Mouse (Mus musculus) frontal cortex, adult 2 months (tissue): ENCODE data around the gene Mif4gd. TPM values are rescaled to one million over a fixed set of nuclear protein-coding genes. Genes with fewer than 3 reads are reported as not detected.

Experiments used
- DNase-seq, 2 experiments: peaks; one replicate each; pipeline ENCODE4 v3.0.0; 2022; ENCODE audit warnings: low spot score in 1 of 2; ENCODE audit errors: extremely low spot score in 1 of 2
- polyA plus RNA-seq: library from polyadenylated mRNA; depleted of rRNA; stranded (reverse); fragments of >200 nt; gene quantifications from 2 replicates; pipeline ENCODE4 v1.2.3, GENCODE M21; 2012

Gene Mif4gd
- polyA plus RNA-seq, 1 experiment = 38.9 TPM

DNA sequence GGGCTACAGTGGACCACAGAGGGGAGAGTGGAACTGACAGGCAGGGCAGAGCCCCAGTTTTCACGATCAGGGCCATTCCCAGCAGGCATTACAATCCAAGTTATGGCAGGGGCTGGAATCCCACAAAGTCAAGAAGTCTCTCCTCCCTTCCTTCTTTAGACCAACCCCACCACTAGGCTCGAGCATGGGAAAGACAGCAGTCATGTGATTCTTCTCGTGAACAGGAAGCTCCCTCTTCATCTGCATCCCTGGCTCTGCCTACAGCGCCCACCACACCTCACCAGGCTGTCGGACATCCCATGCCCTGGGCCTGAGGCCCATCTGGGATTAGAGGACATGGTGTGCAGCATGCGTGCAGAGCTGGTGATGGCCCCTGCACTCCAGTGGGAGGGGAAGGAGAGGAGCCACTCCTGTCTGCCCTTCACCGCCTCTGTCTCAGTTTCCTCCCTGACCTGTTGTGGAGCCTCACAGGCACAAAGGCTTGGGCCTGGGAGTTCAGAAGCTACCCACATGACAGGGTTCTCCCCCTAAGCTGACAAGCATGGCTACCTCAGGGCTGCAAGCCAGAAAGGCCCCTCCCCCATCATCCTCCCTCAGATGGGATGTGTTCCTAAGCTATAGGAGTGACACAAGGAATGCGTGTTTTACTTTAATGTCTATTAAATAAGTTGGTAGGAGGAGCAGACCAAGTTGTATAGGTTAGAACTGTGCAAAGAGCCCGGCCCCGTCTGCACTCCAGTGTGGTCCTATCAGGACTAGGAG is 1.8 kb upstream of the Mif4gd start:
- DNase-seq = no peak

- DNase-seq = no peak
These were observed 573 bp upstream of the Mif4gd start for GRCm38 (mm10) chr11:115613138-115613945.

DNA sequence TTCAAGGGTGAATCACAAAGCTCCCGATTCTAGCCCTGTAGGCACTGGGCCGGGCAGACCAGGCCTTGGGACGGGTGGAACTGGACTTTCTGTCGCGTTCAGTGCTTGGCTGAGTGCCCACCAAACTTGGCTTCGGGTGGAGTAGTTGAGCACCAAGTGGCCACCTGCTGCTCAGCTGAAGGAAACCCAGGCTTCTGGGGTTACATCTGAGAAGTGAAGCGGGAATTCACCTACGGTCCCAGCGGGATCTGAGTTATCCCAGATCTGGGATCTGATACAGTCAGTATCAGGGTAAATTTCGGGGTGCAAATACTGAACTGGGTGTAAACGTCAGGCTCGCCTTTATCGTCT is 735 bp downstream of the Mif4gd start:
- peak in 1 of 2 experiments; percentile 57 for DNase-seq

- no peak for DNase-seq
These were observed 1.6 kb downstream of the Mif4gd start for GRCm38 (mm10) chr11:115611173-115611572.

- DNase-seq = no peak
These were observed 3.2 kb downstream of the Mif4gd start for GRCm38 (mm10) chr11:115609576-115609975.

GRCm38 (mm10) chr11:115608421-115609399 is 4.1 kb downstream of the Mif4gd start:
- no peak for DNase-seq

- no peak for DNase-seq
These were observed 6.0 kb downstream of the Mif4gd start for GRCm38 (mm10) chr11:115606733-115607132.

DNA sequence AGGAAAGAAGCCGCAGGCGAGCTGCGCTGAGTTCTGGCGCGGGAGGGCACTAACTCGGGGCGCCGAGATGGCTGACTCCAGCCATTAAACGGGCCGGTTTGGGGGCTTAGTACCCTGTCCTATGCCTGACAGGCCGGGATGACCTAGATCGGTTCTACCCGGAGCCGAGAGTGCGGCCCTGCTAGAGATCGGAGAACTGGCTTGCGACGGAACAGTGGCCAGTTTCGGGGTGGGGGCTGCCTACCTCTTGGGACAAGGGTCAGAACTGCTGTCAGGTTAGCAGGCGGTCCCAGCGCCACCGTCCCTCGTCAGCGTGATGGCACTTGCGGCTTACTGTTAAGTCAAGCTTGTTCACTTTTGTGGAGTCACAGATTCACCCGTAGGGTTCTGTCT is 8.5 kb downstream of the Mif4gd start:
- DNase-seq = no peak

GRCm38 (mm10) chr11:115603476-115604303 is 9.1 kb downstream of the Mif4gd start, which contains the start of the genes Mrps7 and Gga3:
Gene Mrps7, plus strand, starts transcription at chr11:115603925.
Gene Gga3, minus strand, starts transcription at chr11:115604051.
- peak; percentile 52 to 84 for DNase-seq

DNA sequence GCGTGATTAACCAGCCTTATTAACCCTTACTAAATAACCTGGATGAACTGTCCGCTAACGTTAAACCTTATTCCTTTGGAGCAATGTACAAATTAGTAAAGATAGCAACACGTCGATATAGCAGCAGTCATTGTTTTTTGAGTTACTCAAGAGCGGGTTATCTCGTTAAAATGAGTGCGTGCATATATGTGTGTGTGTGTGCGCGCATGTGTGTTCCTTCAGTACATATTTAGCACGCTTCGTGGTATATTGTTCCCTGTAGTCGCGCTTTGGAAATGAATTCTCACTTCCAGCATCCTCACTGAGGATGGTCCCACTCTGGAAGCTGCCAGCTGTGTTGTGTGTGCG is 9.7 kb downstream of the Mif4gd start:
- DNase-seq = peak in 1 of 2 experiments; percentile 29

DNA sequence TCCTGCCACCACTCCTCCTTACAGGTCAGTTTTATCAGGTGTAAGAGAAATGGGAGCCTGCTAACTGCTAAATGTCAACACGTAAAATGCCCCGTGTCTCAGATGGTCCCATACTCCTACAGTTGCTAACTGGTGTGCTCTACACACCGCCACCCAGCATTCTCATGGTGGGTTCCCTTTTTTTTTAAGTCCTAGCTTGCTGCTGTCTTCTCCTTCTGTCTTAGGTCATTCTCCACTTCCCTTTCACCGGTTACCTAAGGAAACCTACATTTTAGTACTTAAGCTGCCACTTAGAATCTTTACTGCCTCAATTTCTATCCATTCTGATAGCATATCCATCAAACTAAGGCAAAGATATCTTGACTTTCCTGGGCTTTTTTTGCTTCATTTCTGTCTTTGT is 11.6 kb downstream of the Mif4gd start:
- no peak for DNase-seq

DNA sequence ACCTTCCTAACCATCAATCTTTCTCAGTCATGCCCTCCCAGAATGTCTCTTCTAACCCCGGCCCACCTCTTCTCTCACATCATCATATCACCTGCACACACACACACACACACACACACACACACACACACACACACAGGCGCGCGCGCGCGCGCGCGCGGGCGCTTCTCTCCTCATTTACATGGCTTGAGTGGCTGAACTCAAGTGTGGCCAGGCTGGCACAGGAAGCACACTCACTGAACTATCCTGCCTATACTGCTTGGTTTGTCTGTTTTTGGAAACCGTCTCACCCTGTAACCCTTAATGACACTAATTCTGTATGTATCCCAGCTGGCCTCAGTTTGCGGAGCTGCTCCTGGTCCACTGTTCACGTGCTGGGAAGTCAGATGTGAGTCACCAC is 12.0 kb downstream of the Mif4gd start:
- DNase-seq = no peak

- DNase-seq = peak in 1 of 2 experiments; percentile 63
These were observed 13.0 kb downstream of the Mif4gd start for GRCm38 (mm10) chr11:115599722-115600121.

DNA sequence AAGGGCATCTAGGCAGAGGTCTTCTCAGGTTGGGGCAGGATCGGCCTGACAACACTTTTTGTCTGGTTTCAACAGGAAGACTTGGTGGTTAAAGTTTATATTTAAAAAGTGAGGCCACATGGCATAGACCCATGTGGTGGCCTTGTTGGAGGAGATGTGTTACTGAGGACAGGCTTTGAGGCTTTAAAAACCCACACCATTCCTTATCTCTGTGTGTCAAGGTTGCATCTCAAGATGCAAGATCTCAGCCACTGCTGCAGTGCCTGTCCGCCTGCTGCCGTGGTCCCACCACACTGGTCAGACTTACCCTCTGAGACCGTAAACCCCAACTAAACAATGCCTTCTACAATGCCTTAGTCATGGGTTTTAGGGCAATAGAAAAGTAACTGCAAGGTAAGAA is 14.5 kb downstream of the Mif4gd start:
- DNase-seq = no peak

DNA sequence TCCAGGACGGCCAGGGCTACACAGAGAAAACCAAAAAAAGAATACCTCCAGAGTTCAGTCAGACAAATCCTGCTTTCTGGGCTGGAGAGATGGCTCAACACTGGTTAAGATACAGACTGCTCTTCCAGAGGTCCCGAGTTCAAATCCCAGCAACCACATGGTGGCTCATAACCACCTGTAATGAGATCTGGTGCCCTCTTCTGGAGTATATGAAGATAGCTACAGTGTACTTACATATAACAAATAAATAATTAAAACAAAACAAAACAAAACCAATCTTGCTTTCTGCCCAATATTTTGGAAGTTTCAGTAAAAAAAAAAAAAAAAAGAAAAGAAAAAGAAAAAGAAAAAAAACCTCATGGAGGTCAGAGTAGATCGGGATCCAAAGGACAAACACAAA is 17.6 kb downstream of the Mif4gd start:
- no peak for DNase-seq

- DNase-seq = no peak
These were observed 22.2 kb downstream of the Mif4gd start for GRCm38 (mm10) chr11:115590526-115591075.

- DNase-seq = no peak
These were observed 24.8 kb downstream of the Mif4gd start for GRCm38 (mm10) chr11:115587984-115588383.

- no peak for DNase-seq
These were observed 26.4 kb downstream of the Mif4gd start for GRCm38 (mm10) chr11:115586403-115586802.

DNA sequence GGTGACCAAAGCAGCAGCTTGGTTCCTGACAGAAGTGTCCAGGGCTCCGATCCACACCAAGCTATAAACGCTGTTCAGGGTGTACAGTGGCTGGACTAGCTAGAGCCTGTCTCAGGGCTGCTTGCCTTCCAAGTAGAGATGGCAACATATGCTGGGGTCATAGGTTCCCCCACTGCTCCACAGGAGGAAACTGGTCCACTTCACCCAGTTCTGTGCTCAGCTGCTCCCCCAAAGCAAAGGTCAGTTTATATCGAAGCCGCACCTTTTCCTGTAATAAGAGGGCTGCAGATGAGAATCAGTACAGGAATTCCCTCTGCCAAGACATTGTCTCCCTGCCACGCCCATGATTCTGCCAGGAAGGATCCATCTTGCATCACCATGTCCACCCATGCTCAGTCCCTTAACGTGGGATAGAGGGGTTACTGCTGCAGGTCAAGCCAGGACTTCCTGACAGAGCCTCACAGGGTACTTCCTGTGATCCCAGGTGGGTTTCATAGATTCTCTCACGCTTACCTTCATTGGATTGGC is 27.1 kb downstream of the Mif4gd start:
- no peak for DNase-seq
